Mouse (Mus musculus): ENCODE measurements around the gene Klrb1. TPM values are rescaled to one million over a fixed set of nuclear protein-coding genes. Genes with fewer than 3 reads are reported as not detected.

The Klrb1 gene
- not detected in 2 replicates for polyA plus RNA-seq (2021; fragmentation: Nextera tagmentation)
- long read RNA-seq, experiment 1, partial matches to known transcripts = 0 of 1 reads
- long read RNA-seq, experiment 1, other reads (novel, unspliced or antisense) = 1 of 1 reads
- long read RNA-seq, experiment 2 = 0 reads

DNA sequence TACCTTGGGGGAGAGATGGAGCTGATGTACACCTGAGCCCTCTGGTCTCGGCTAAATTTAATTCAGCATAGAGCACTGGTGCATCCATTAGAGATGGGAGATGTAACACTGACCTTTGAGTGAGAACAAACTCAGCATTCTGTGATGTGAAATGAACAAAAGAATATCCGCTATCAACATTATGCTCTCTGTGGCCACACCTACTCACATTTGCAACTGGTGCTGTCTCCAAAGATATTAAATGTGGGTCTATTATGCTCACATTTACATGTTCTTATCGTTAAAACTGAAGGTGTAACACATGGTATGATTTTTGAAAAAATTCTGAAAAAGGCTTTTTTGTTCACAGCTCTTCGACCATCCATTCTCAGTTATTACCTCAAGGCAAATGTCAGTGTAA, at the start of gene Klrb1:
Gene Klrb1 (minus strand): TSS at position 101 of the 400 bp plus-strand sequence.

GRCm38 (mm10) chr6:128662206-128662605, 60.7 kb downstream of the Klrb1 start, which contains the start of gene Clec2h:
Gene Clec2h (plus strand): TSS chr6:128662385.

Other genes with a start within 250 kb of the Klrb1 start
- not detected in 2 replicates for gene Pzp, start 196.3 kb downstream of the Klrb1 start, polyA plus RNA-seq (2021; fragmentation: Nextera tagmentation)
- 44.4 and 48.9 TPM in 2 replicates for gene A2ml1, start 141.5 kb downstream of the Klrb1 start, polyA plus RNA-seq (2021; fragmentation: Nextera tagmentation)
- gene Klrb1a, start 99.5 kb downstream of the Klrb1 start, polyA plus RNA-seq (2021; fragmentation: Nextera tagmentation) = not detected in 2 replicates
- gene Clec2h, start 60.7 kb downstream of the Klrb1 start, polyA plus RNA-seq (2021; fragmentation: Nextera tagmentation) = not detected in 2 replicates
- gene Klrb1c, start 66.2 kb upstream of the Klrb1 start, polyA plus RNA-seq (2021; fragmentation: Nextera tagmentation) = not detected in 2 replicates
- gene Gm44511, start 103.3 kb upstream of the Klrb1 start, polyA plus RNA-seq (2021; fragmentation: Nextera tagmentation) = not detected in 2 replicates
- not detected in 2 replicates for gene Klrb1b, start 103.3 kb upstream of the Klrb1 start, polyA plus RNA-seq (2021; fragmentation: Nextera tagmentation)
- not detected in 2 replicates for gene Clec2i, start 164.5 kb upstream of the Klrb1 start, polyA plus RNA-seq (2021; fragmentation: Nextera tagmentation)
- gene BC035044, start 168.1 kb upstream of the Klrb1 start, polyA plus RNA-seq (2021; fragmentation: Nextera tagmentation) = 1.0 and 1.2 TPM in 2 replicates
- not detected in 2 replicates for gene Clec2g, start 211.3 kb upstream of the Klrb1 start, polyA plus RNA-seq (2021; fragmentation: Nextera tagmentation)

Measured in left cerebral cortex, adult 6 months (tissue).